Mouse (Mus musculus): ENCODE results near the gene Gm29423. TPM values are rescaled to one million over a fixed set of nuclear protein-coding genes. Genes with fewer than 3 reads are reported as not detected.

The Gm29423 gene
- polyA plus RNA-seq (2014; fragmentation: Illumina TruSeq; extraction: RNeasy Lipid Tissue Mini Kit (QIAGEN cat#74804); ENCODE audit: insufficient read depth, low read depth, low replicate concordance): not detected

GRCm38 (mm10) chrY:70303187-70303586, at the start of gene Gm29423, which contains the start of gene Gm29644:
Gene Gm29423, minus strand, starts transcription at chrY:70303287.
Gene Gm29644, minus strand, starts transcription at chrY:70303343.

DNA sequence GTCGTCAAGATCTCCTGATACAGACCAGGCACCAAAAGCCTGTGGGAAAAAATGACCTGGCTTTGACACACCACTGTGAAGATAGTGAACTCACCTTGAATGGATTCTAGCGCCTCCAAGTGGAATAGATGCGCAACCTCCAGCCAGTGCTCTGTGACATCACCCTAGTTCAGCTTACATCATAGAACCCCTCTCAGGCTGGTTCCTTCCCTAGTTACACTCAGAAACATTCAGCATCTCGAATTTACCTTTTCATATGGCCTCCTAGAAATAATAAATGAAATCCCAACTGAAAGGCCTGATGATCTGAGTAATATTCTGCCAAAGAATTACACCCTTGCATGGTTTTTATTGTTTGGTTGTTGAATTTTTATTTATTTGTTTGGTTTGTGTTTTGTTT, 29.5 kb downstream of the Gm29423 start, which contains the start of gene Gm21118:
Gm21118 (minus strand) TSS at position 101 of the 400 bp plus-strand sequence.

Other genes starting within 250 kb of the Gm29423 start
- not detected for gene Gm21118, start 29.6 kb downstream of the Gm29423 start, polyA plus RNA-seq (2014; fragmentation: Illumina TruSeq; extraction: RNeasy Lipid Tissue Mini Kit (QIAGEN cat#74804); ENCODE audit: insufficient read depth, low read depth, low replicate concordance)
- gene Gm29644, start 56 bp upstream of the Gm29423 start, polyA plus RNA-seq (2014; fragmentation: Illumina TruSeq; extraction: RNeasy Lipid Tissue Mini Kit (QIAGEN cat#74804); ENCODE audit: insufficient read depth, low read depth, low replicate concordance): not detected
- gene Gm20888, start 138.6 kb upstream of the Gm29423 start, polyA plus RNA-seq (2014; fragmentation: Illumina TruSeq; extraction: RNeasy Lipid Tissue Mini Kit (QIAGEN cat#74804); ENCODE audit: insufficient read depth, low read depth, low replicate concordance): not detected

Measured in lung, adult 10 weeks (tissue).